Mouse (Mus musculus): Measurements from ENCODE around the gene Plekha6. TPM values are rescaled to one million over a fixed set of nuclear protein-coding genes. Genes with fewer than 3 reads are reported as not detected.

Plekha6 gene
- polyA plus RNA-seq, 1 experiment from 2014 or later: 6.1 TPM

- H3K27ac ChIP-seq (ENCODE audit: low read depth, low read length): no peak overlapping the region
- 43% methylated on average over 3 of the region's 3 CpGs for WGBS
- no peak overlapping the region for H3K9ac ChIP-seq (ENCODE audit: low read depth, low read length)
- no peak overlapping the region for H3K4me2 ChIP-seq (replicated peaks; ENCODE audit: low read depth, low read length)
- no peak overlapping the region for H3K4me3 ChIP-seq (ENCODE audit: low read length)
- no peak for ATAC-seq (ENCODE audit: low FRiP score, low TSS enrichment)
- H3K4me1 ChIP-seq (ENCODE audit: control insufficient read depth, insufficient read depth, low read length): peaks cover 3% of the 10 kb centered on the region; the same call in 1 of the 2 replicates
- H3K36me3 ChIP-seq (ENCODE audit: control insufficient read depth, insufficient read depth, low read length): no peaks in the 10 kb centered on the region
- no peaks in the 10 kb centered on the region for H3K9me3 ChIP-seq (ENCODE audit: control insufficient read depth, low read length)
- H3K27me3 ChIP-seq (ENCODE audit: control insufficient read depth, insufficient read depth, low read length): no peaks in the 10 kb centered on the region
Measured at GRCm38 (mm10) chr1:133225137-133225536, 61.1 kb downstream of the Plekha6 start.

GRCm38 (mm10) chr1:133225561-133225960 lies 61.6 kb downstream of the Plekha6 start:
- Histone ChIP-seq H3K4me2 (replicated peaks; ENCODE audit: low read depth, low read length) (no peak overlapping the region), H3K36me3 (ENCODE audit: control insufficient read depth, insufficient read depth, low read length) (no peaks in the 10 kb centered on the region)

GRCm38 (mm10) chr1:133225963-133226660 lies 62.1 kb downstream of the Plekha6 start:
- H3K27ac ChIP-seq (ENCODE audit: low read depth, low read length): no peak overlapping the region
- H3K4me1 ChIP-seq (ENCODE audit: control insufficient read depth, insufficient read depth, low read length): peaks cover 3% of the 10 kb centered on the region; the same call in 1 of the 2 replicates
- ATAC-seq (ENCODE audit: low FRiP score, low TSS enrichment): no peak; the same call in 1 of the 2 replicates
- no peak overlapping the region for H3K9ac ChIP-seq (ENCODE audit: low read depth, low read length)
- H3K4me3 ChIP-seq (ENCODE audit: low read length): no peak overlapping the region
- no peak overlapping the region for H3K4me2 ChIP-seq (replicated peaks; ENCODE audit: low read depth, low read length)
- H3K27me3 ChIP-seq (ENCODE audit: control insufficient read depth, insufficient read depth, low read length): no peaks in the 10 kb centered on the region
- no peaks in the 10 kb centered on the region for H3K9me3 ChIP-seq (ENCODE audit: control insufficient read depth, low read length)
- no peaks in the 10 kb centered on the region for H3K36me3 ChIP-seq (ENCODE audit: control insufficient read depth, insufficient read depth, low read length)
- WGBS: 44% methylated on average over 9 of the region's 9 CpGs

More at GRCm38 (mm10) chr1:133225561-133225960, 61.6 kb downstream of the Plekha6 start:
- H3K9ac ChIP-seq (ENCODE audit: low read depth, low read length): no peak overlapping the region
- no peaks in the 10 kb centered on the region for H3K27me3 ChIP-seq (ENCODE audit: control insufficient read depth, insufficient read depth, low read length)
- H3K4me1 ChIP-seq (ENCODE audit: control insufficient read depth, insufficient read depth, low read length): peaks cover 3% of the 10 kb centered on the region; the same call in 1 of the 2 replicates
- no peak for ATAC-seq (ENCODE audit: low FRiP score, low TSS enrichment)
- no peaks in the 10 kb centered on the region for H3K9me3 ChIP-seq (ENCODE audit: control insufficient read depth, low read length)
- 83% methylated on average over 2 of the region's 2 CpGs for WGBS
- no peak overlapping the region for H3K27ac ChIP-seq (ENCODE audit: low read depth, low read length)
- no peak overlapping the region for H3K4me3 ChIP-seq (ENCODE audit: low read length)

- H3K9ac ChIP-seq (ENCODE audit: low read depth, low read length): no peak overlapping the region
- H3K4me2 ChIP-seq (replicated peaks; ENCODE audit: low read depth, low read length): no peak overlapping the region
- no peaks in the 10 kb centered on the region for H3K36me3 ChIP-seq (ENCODE audit: control insufficient read depth, insufficient read depth, low read length)
- peaks cover 3% of the 10 kb centered on the region; the same call in 1 of the 2 replicates for H3K4me1 ChIP-seq (ENCODE audit: control insufficient read depth, insufficient read depth, low read length)
- H3K27me3 ChIP-seq (ENCODE audit: control insufficient read depth, insufficient read depth, low read length): no peaks in the 10 kb centered on the region
- H3K9me3 ChIP-seq (ENCODE audit: control insufficient read depth, low read length): no peaks in the 10 kb centered on the region
- no peak for ATAC-seq (ENCODE audit: low FRiP score, low TSS enrichment)
- no peak overlapping the region for H3K27ac ChIP-seq (ENCODE audit: low read depth, low read length)
- WGBS: 57% methylated on average over 9 of the region's 9 CpGs
- H3K4me3 ChIP-seq (ENCODE audit: low read length): no peak overlapping the region
Measured at GRCm38 (mm10) chr1:133226928-133227327, 62.9 kb downstream of the Plekha6 start.

- H3K4me2 ChIP-seq (replicated peaks; ENCODE audit: low read depth, low read length): no peak overlapping the region
- no peak overlapping the region for H3K4me3 ChIP-seq (ENCODE audit: low read length)
- H3K4me1 ChIP-seq (ENCODE audit: control insufficient read depth, insufficient read depth, low read length): peaks cover 3% of the 10 kb centered on the region; the same call in 1 of the 2 replicates
- WGBS: 84% methylated on average over 2 of the region's 2 CpGs
- no peak overlapping the region for H3K9ac ChIP-seq (ENCODE audit: low read depth, low read length)
- H3K36me3 ChIP-seq (ENCODE audit: control insufficient read depth, insufficient read depth, low read length): no peaks in the 10 kb centered on the region
- ATAC-seq (ENCODE audit: low FRiP score, low TSS enrichment): no peak
- H3K27me3 ChIP-seq (ENCODE audit: control insufficient read depth, insufficient read depth, low read length): no peaks in the 10 kb centered on the region
- no peak overlapping the region for H3K27ac ChIP-seq (ENCODE audit: low read depth, low read length)
- H3K9me3 ChIP-seq (ENCODE audit: control insufficient read depth, low read length): no peaks in the 10 kb centered on the region
Measured at GRCm38 (mm10) chr1:133227378-133227777, 63.4 kb downstream of the Plekha6 start.

GRCm38 (mm10) chr1:133228809-133229487 lies 64.9 kb downstream of the Plekha6 start:
- Histone ChIP-seq H3K27ac (ENCODE audit: low read depth, low read length) (no peak overlapping the region), H3K4me1 (ENCODE audit: control insufficient read depth, insufficient read depth, low read length) (peaks cover 3% of the 10 kb centered on the region; the same call in 1 of the 2 replicates), H3K36me3 (ENCODE audit: control insufficient read depth, insufficient read depth, low read length) (no peaks in the 10 kb centered on the region), H3K9me3 (ENCODE audit: control insufficient read depth, low read length) (no peaks in the 10 kb centered on the region), H3K9ac (ENCODE audit: low read depth, low read length) (no peak overlapping the region), H3K4me3 (ENCODE audit: low read length) (no peak overlapping the region), H3K4me2 (replicated peaks; ENCODE audit: low read depth, low read length) (no peak overlapping the region), H3K27me3 (ENCODE audit: control insufficient read depth, insufficient read depth, low read length) (no peaks in the 10 kb centered on the region)
- no peak for ATAC-seq (ENCODE audit: low FRiP score, low TSS enrichment)
- WGBS: 59% methylated on average over 9 of the region's 9 CpGs

GRCm38 (mm10) chr1:133231523-133232193 lies 67.6 kb downstream of the Plekha6 start:
- Histone ChIP-seq H3K27ac (ENCODE audit: low read depth, low read length) (no peak overlapping the region), H3K4me1 (ENCODE audit: control insufficient read depth, insufficient read depth, low read length) (peaks cover 5% of the 10 kb centered on the region; the same call in 1 of the 2 replicates), H3K27me3 (ENCODE audit: control insufficient read depth, insufficient read depth, low read length) (no peaks in the 10 kb centered on the region), H3K36me3 (ENCODE audit: control insufficient read depth, insufficient read depth, low read length) (no peaks in the 10 kb centered on the region), H3K4me2 (replicated peaks; ENCODE audit: low read depth, low read length) (no peak overlapping the region), H3K9me3 (ENCODE audit: control insufficient read depth, low read length) (no peaks in the 10 kb centered on the region), H3K9ac (ENCODE audit: low read depth, low read length) (no peak overlapping the region), H3K4me3 (ENCODE audit: low read length) (no peak overlapping the region)
- ATAC-seq (ENCODE audit: low FRiP score, low TSS enrichment): no peak
- WGBS: 88% methylated on average over 7 of the region's 7 CpGs

GRCm38 (mm10) chr1:133235909-133236308 lies 71.9 kb downstream of the Plekha6 start:
- Histone ChIP-seq H3K4me3 (ENCODE audit: low read length) (no peak overlapping the region), H3K36me3 (ENCODE audit: control insufficient read depth, insufficient read depth, low read length) (no peaks in the 10 kb centered on the region), H3K9ac (ENCODE audit: low read depth, low read length) (no peak overlapping the region), H3K27me3 (ENCODE audit: control insufficient read depth, insufficient read depth, low read length) (no peaks in the 10 kb centered on the region), H3K4me2 (replicated peaks; ENCODE audit: low read depth, low read length) (no peak overlapping the region), H3K9me3 (ENCODE audit: control insufficient read depth, low read length) (no peaks in the 10 kb centered on the region), H3K27ac (ENCODE audit: low read depth, low read length) (no peak overlapping the region), H3K4me1 (ENCODE audit: control insufficient read depth, insufficient read depth, low read length) (peaks cover 33% of the 10 kb centered on the region)
- WGBS: 59% methylated on average over 5 of the region's 5 CpGs
- ATAC-seq (ENCODE audit: low FRiP score, low TSS enrichment): no peak

Measured in kidney, embryonic 14.5 days (tissue).